8 mouse cellular contexts compared by ENCODE assay signal in genomic region chr2:29054991-29055390, GRCm38 (mm10). TPM values are rescaled to one million over a fixed set of nuclear protein-coding genes. Genes with fewer than 3 reads are reported as not detected.
DNase-seq lines count a peak whose midpoint lies in the region; ATAC-seq and TF ChIP-seq lines count a peak whose summit lies in the region.

Cfap77 (minus strand) TSS chr2:29055066.

- WGBS in embryonic facial prominence, embryonic 11.5 days, result under 1% methylated on average over 25 of the region's 25 CpGs
- WGBS in heart, embryonic 15.5 days, result under 1% methylated on average over 25 of the region's 25 CpGs

- H3K4me2 ChIP-seq in embryonic facial prominence, embryonic 11.5 days (ENCODE audit: low read depth, low read length), result peak within 1 kb of the TSS; percentile 77
- peak within 1 kb of the TSS; percentile 83 for H3K4me2 ChIP-seq in heart, embryonic 15.5 days

- in situ Hi-C loops in Patski (cut with MboI; ENCODE audit: low pct_unique_long_range_greater_than_20kb), result loop anchor here (5.0 kb wide), 2 partner anchors 78 to 133 kb away; no protein-coding TSS in a partner anchor

- POLR2A ChIA-PET in Patski (lab: Charles Lee), result no interaction called here

- H3K9me3 ChIP-seq in embryonic facial prominence, embryonic 11.5 days (replicated peaks; ENCODE audit: control insufficient read depth, low read length), result no peaks in the 10 kb centered on the region
- no peaks in the 10 kb centered on the region for H3K9me3 ChIP-seq in heart, embryonic 15.5 days (replicated peaks)

- no peaks in the 10 kb centered on the region for H3K4me1 ChIP-seq in embryonic facial prominence, embryonic 11.5 days (ENCODE audit: control insufficient read depth, insufficient read depth, low read length)
- H3K4me1 ChIP-seq in heart, embryonic 15.5 days (replicated peaks), result peaks cover 9% of the 10 kb centered on the region

- no peaks in the 10 kb centered on the region for H3K36me3 ChIP-seq in embryonic facial prominence, embryonic 11.5 days (replicated peaks; ENCODE audit: control insufficient read depth, insufficient read depth, low read depth, low read length)
- no peaks in the 10 kb centered on the region for H3K36me3 ChIP-seq in heart, embryonic 15.5 days

- ATAC-seq in Patski, result peak; percentile 68
- ATAC-seq in embryonic facial prominence, embryonic 11.5 days (replicated peaks; ENCODE audit: insufficient number of reproducible peaks, low FRiP score, low TSS enrichment, low read depth), result 0 out of 2 replicates have a peak, but pooled peaks have one; percentile 37
- peak; percentile 69; the same call in 1 of the 2 replicates for ATAC-seq in heart, embryonic 15.5 days (replicated peaks; ENCODE audit: insufficient number of reproducible peaks, insufficient read depth, low FRiP score, low read depth)

- DNase-seq in B cell, adult 2 months, result peak; percentile 87 to 89
- no peak for DNase-seq in Patski (ENCODE audit: low read depth, low spot score)
- peak; percentile 85 for DNase-seq in embryonic facial prominence, embryonic 11.5 days (ENCODE audit: low spot score)
- DNase-seq in kidney, postnatal 36 days, result peak; percentile 54 to 79
- peak; percentile 80 for DNase-seq in lung, postnatal 10 days
- peak; percentile 48 for DNase-seq in ovary, postnatal 36 days (ENCODE audit: low spot score)
- DNase-seq in urinary bladder, adult 2 months (ENCODE audit: low spot score), result peak; percentile 28

- peak within 1 kb of the TSS; percentile 54 for H3K9ac ChIP-seq in embryonic facial prominence, embryonic 11.5 days (replicated peaks; ENCODE audit: low read length)
- H3K9ac ChIP-seq in heart, embryonic 15.5 days, result peak within 1 kb of the TSS; percentile 61

- H3K4me3 ChIP-seq in embryonic facial prominence, embryonic 11.5 days (ENCODE audit: low read depth, low read length), result peak within 1 kb of the TSS; percentile 33
- H3K4me3 ChIP-seq in heart, embryonic 15.5 days, result peak within 1 kb of the TSS; percentile 55

- CTCF ChIA-PET in Patski (lab: Charles Lee), result no interaction called here

- H3K27ac ChIP-seq in embryonic facial prominence, embryonic 11.5 days (replicated peaks; ENCODE audit: low read depth, low read length), result no peak within 1 kb of the TSS
- H3K27ac ChIP-seq in heart, embryonic 15.5 days, result no peak within 1 kb of the TSS

- H3K27me3 ChIP-seq in Patski, result peaks cover 3% of the 10 kb centered on the region
- peaks cover 8% of the 10 kb centered on the region for H3K27me3 ChIP-seq in embryonic facial prominence, embryonic 11.5 days (ENCODE audit: control insufficient read depth, insufficient read depth, low read length)
- H3K27me3 ChIP-seq in heart, embryonic 15.5 days, result peaks cover 26% of the 10 kb centered on the region

- TF ChIP-seq CTCF in Patski (IDR thresholded peaks at IDR 0.05), result no peak

RNA-seq across cellular contexts. Expression of gene Cfap77, which starts in this region (rescaled TPM):
- 0.23 TPM for polyA plus RNA-seq in Patski (2021)
- polyA plus RNA-seq in embryonic facial prominence, embryonic 11.5 days (2014; fragmentation: Nextera tagmentation; extraction: Ambion mirVana), result 0.38 and 0.50 TPM in 2 replicates
- polyA plus RNA-seq in heart, embryonic 15.5 days (2015; fragmentation: Nextera tagmentation; extraction: Ambion mirVana), result 0.18 and 0.27 TPM in 2 replicates
- 0.06 and 0.16 TPM in 2 replicates for polyA plus RNA-seq in urinary bladder, adult 2 months (2012; rRNA removed)

Comparison
In these comparisons a context has a peak if more than half of its experiments do, and no peak if none do; other contexts are left out.
1. Peak in ATAC-seq in Patski; RNA of the gene not detected or under 1 TPM.
2. Peak in DNase-seq, ATAC-seq, H3K4me3 ChIP-seq, H3K9ac ChIP-seq and H3K4me2 ChIP-seq in embryonic facial prominence, embryonic 11.5 days; RNA of the gene not detected or under 1 TPM.
3. Peak in ATAC-seq, H3K4me3 ChIP-seq, H3K9ac ChIP-seq and H3K4me2 ChIP-seq in heart, embryonic 15.5 days; RNA of the gene not detected or under 1 TPM.
4. Peak in DNase-seq in urinary bladder, adult 2 months; RNA of the gene not detected or under 1 TPM.